Mouse (Mus musculus) midbrain, postnatal 0 days (tissue): ENCODE measurements around the gene Tmx2. TPM values are rescaled to one million over a fixed set of nuclear protein-coding genes. Genes with fewer than 3 reads are reported as not detected.

Experiments
- ATAC-seq: fragments of 200-750 bp; cut with Nextera tagmentation; 2 replicates; pipeline ENCODE4 v1.8.0; 2017; ENCODE audit warnings: moderate number of reproducible peaks, mild to moderate bottlenecking, moderate TSS enrichment, moderate library complexity; ENCODE audit not compliant: low FRiP score
- DNase-seq: peaks from one replicate; pipeline ENCODE4 v3.0.0-alpha.2; 2015; ENCODE audit warnings: low spot score
- H3K27ac ChIP-seq: fragments of 300-500 bp; sonication (generic); 2 replicates; pipeline ENCODE4 v1.5.1; 2014; ENCODE audit warnings: low read depth, mild to moderate bottlenecking, low read length, mixed read lengths
- H3K27me3 ChIP-seq: fragments of 300-500 bp; sonication (generic); 2 replicates; pipeline ENCODE4 v1.6.1; 2014; ENCODE audit warnings: low read length, control low read depth, mixed read lengths; ENCODE audit not compliant: insufficient read depth
- H3K36me3 ChIP-seq: fragments of 300-500 bp; sonication (generic); 2 replicates; pipeline ENCODE4 v1.6.1; 2014; ENCODE audit warnings: low read length, control low read depth, mixed read lengths; ENCODE audit not compliant: insufficient read depth
- H3K4me1 ChIP-seq: fragments of 300-500 bp; sonication (generic); 2 replicates; pipeline ENCODE4 v1.6.1; 2014; ENCODE audit warnings: mild to moderate bottlenecking, control low read depth, antibody characterized with exemption, low read length, mixed read lengths; ENCODE audit not compliant: insufficient read depth
- H3K4me2 ChIP-seq: fragments of 300-500 bp; sonication (generic); 2 replicates; pipeline ENCODE4 v1.6.1; 2014; ENCODE audit warnings: low read depth, mild to moderate bottlenecking, low read length, mixed read lengths; ENCODE audit not compliant: poor library complexity, severe bottlenecking
- H3K4me3 ChIP-seq: fragments of 300-500 bp; sonication (generic); 2 replicates; pipeline ENCODE4 v1.5.1; 2014; ENCODE audit warnings: low read depth, mild to moderate bottlenecking, low read length, moderate library complexity
- H3K9ac ChIP-seq: fragments of 300-500 bp; sonication (generic); replicated peaks from 2 replicates; pipeline ENCODE4 v1.6.1; 2014; ENCODE audit warnings: mild to moderate bottlenecking, low read length, moderate library complexity, mixed read lengths; ENCODE audit not compliant: poor library complexity, severe bottlenecking
- H3K9me3 ChIP-seq: fragments of 300-500 bp; sonication (generic); 2 replicates; pipeline ENCODE4 v1.6.1; 2016; ENCODE audit warnings: low read length, control low read depth
- CTCF ChIP-seq: IDR thresholded peaks from 2 replicates; pipeline ENCODE4 v1.5.1; 2016; ENCODE audit warnings: antibody characterized with exemption, mild to moderate bottlenecking
- WGBS: fragments of 180-500 bp; shearing (Covaris S2); extraction: QIAGEN DNeasy Blood & Tissue Kit; methylation state at CpG from one replicate; pipeline ENCODE4 v1.1.7; 2014; 5-methylcytosine and 5-hydroxymethylcytosine counted together
- polyA plus RNA-seq: library from polyadenylated mRNA; unstranded; fragments of >200 nt; fragmentation: Nextera tagmentation; extraction: Ambion mirVana; gene quantifications from 2 replicates; pipeline ENCODE4 v1.2.1, GENCODE M21; 2015
- total RNA-seq: library from RNA; depleted of rRNA; stranded (reverse); fragments of >200 nt; gene quantifications from 2 replicates; pipeline ENCODE4 v1.2.3, GENCODE M21; 2014

The Tmx2 gene
- total and polyA plus RNA-seq, 2 experiments from 2014 or later: 149 to 303 TPM

- no peaks in the 10 kb centered on the region for H3K27me3 ChIP-seq
- TF ChIP-seq CTCF: no peak
- WGBS: 94% methylated on average over 1 of the region's 1 CpGs
- peaks cover 7% of the 10 kb centered on the region; the same call in 1 of the 2 replicates for H3K36me3 ChIP-seq
- H3K4me1 ChIP-seq: no peaks in the 10 kb centered on the region
- H3K27ac ChIP-seq: no peak overlapping the region
- no peak overlapping the region for H3K9ac ChIP-seq
- no peaks in the 10 kb centered on the region for H3K9me3 ChIP-seq
- ATAC-seq: no peak
- no peak overlapping the region for H3K4me3 ChIP-seq
- no peak overlapping the region for H3K4me2 ChIP-seq
- DNase-seq: no peak
Measured at GRCm38 (mm10) chr2:84703497-84703896, 24.6 kb upstream of the Tmx2 start.

GRCm38 (mm10) chr2:84695007-84695695 is 16.2 kb upstream of the Tmx2 start:
- no peak overlapping the region for H3K4me2 ChIP-seq
- H3K27ac ChIP-seq: no peak overlapping the region
- ATAC-seq (no peak), DNase-seq (no peak)
- no peak for TF ChIP-seq CTCF
- 91% methylated on average over 5 of the region's 5 CpGs for WGBS
- H3K27me3 ChIP-seq: no peaks in the 10 kb centered on the region
- no peak overlapping the region for H3K9ac ChIP-seq
- H3K36me3 ChIP-seq: peaks cover 34% of the 10 kb centered on the region
- no peak overlapping the region for H3K4me3 ChIP-seq
- H3K9me3 ChIP-seq: no peaks in the 10 kb centered on the region
- H3K4me1 ChIP-seq: no peaks in the 10 kb centered on the region

GRCm38 (mm10) chr2:84690050-84690449 is 11.1 kb upstream of the Tmx2 start:
- TF ChIP-seq CTCF: no peak
- no peak overlapping the region for H3K4me2 ChIP-seq
- H3K4me3 ChIP-seq: no peak overlapping the region
- H3K27ac ChIP-seq: no peak overlapping the region; the same call in 1 of the 2 replicates
- no peak overlapping the region for H3K9ac ChIP-seq
- DNase-seq: no peak
- H3K36me3 ChIP-seq: peaks cover 64% of the 10 kb centered on the region
- no peaks in the 10 kb centered on the region for H3K9me3 ChIP-seq
- no peak for ATAC-seq
- no peaks in the 10 kb centered on the region for H3K27me3 ChIP-seq
- WGBS: 93% methylated on average over 12 of the region's 12 CpGs
- H3K4me1 ChIP-seq: no peaks in the 10 kb centered on the region

GRCm38 (mm10) chr2:84688080-84688844 is 9.3 kb upstream of the Tmx2 start:
- ATAC-seq: no peak
- Histone ChIP-seq H3K27me3 (no peaks in the 10 kb centered on the region), H3K36me3 (peaks cover 57% of the 10 kb centered on the region), H3K9me3 (no peaks in the 10 kb centered on the region), H3K9ac (no peak overlapping the region), H3K4me2 (no peak overlapping the region), H3K4me1 (no peaks in the 10 kb centered on the region), H3K27ac (no peak overlapping the region), H3K4me3 (no peak overlapping the region)
- WGBS: 75% methylated on average over 2 of the region's 2 CpGs
- DNase-seq: no peak
- TF ChIP-seq CTCF: no peak

GRCm38 (mm10) chr2:84682605-84683183 is 3.8 kb upstream of the Tmx2 start:
- no peak overlapping the region for H3K4me2 ChIP-seq
- 89% methylated on average over 6 of the region's 6 CpGs for WGBS
- H3K36me3 ChIP-seq: peaks cover 13% of the 10 kb centered on the region; the same call in 1 of the 2 replicates
- no peaks in the 10 kb centered on the region for H3K9me3 ChIP-seq
- no peak overlapping the region for H3K9ac ChIP-seq
- no peak overlapping the region for H3K4me3 ChIP-seq
- TF ChIP-seq CTCF: no peak
- no peaks in the 10 kb centered on the region for H3K27me3 ChIP-seq
- no peak overlapping the region for H3K27ac ChIP-seq
- no peak for ATAC-seq
- H3K4me1 ChIP-seq: peaks cover 2% of the 10 kb centered on the region; the same call in 1 of the 2 replicates
- no peak for DNase-seq
